Mouse (Mus musculus) kidney, embryonic 15.5 days (tissue): ENCODE measurements around the gene Glod4. TPM values are rescaled to one million over a fixed set of nuclear protein-coding genes. Genes with fewer than 3 reads are reported as not detected.

Source experiments
- ATAC-seq: fragments of 200-750 bp; cut with Nextera tagmentation; replicated peaks from 2 replicates; pipeline ENCODE4 v1.8.0; 2017; ENCODE audit warnings: moderate TSS enrichment; ENCODE audit not compliant: low FRiP score
- H3K27ac ChIP-seq: fragments of 300-500 bp; sonication (generic); 2 replicates; pipeline ENCODE4 v1.5.1; 2015; ENCODE audit warnings: mild to moderate bottlenecking, inconsistent platforms
- H3K27me3 ChIP-seq: fragments of 300-500 bp; sonication (generic); 2 replicates; pipeline ENCODE4 v1.6.1; 2015; ENCODE audit warnings: inconsistent platforms
- H3K36me3 ChIP-seq: fragments of 300-500 bp; sonication (generic); 2 replicates; pipeline ENCODE4 v1.6.1; 2015; ENCODE audit warnings: inconsistent platforms
- H3K4me1 ChIP-seq: fragments of 300-500 bp; sonication (generic); 2 replicates; pipeline ENCODE4 v1.6.1; 2015; ENCODE audit warnings: inconsistent platforms
- H3K4me2 ChIP-seq: fragments of 300-500 bp; sonication (generic); 2 replicates; pipeline ENCODE4 v1.6.1; 2015; ENCODE audit warnings: moderate library complexity, mild to moderate bottlenecking, inconsistent platforms
- H3K4me3 ChIP-seq: fragments of 300-500 bp; sonication (generic); replicated peaks from 2 replicates; pipeline ENCODE4 v1.5.1; 2015; ENCODE audit warnings: mild to moderate bottlenecking, inconsistent platforms
- H3K9ac ChIP-seq: fragments of 300-500 bp; sonication (generic); 2 replicates; pipeline ENCODE4 v1.6.1; 2015; ENCODE audit warnings: mild to moderate bottlenecking, inconsistent platforms
- H3K9me3 ChIP-seq: fragments of 300-500 bp; sonication (generic); replicated peaks from 2 replicates; pipeline ENCODE4 v1.6.1; 2016; ENCODE audit warnings: inconsistent platforms
- WGBS: fragments of 180-500 bp; shearing (Covaris S2); methylation state at CpG from one replicate; pipeline ENCODE4 v1.1.7; 2015; ENCODE audit warnings: mixed read lengths; 5-methylcytosine and 5-hydroxymethylcytosine counted together
- polyA plus RNA-seq: library from polyadenylated mRNA; unstranded; fragments of >200 nt; fragmentation: Nextera tagmentation; extraction: Ambion mirVana; gene quantifications from 2 replicates; pipeline ENCODE4 v1.2.1, GENCODE M21; 2015

The Glod4 gene
- polyA plus RNA-seq, 1 experiment from 2014 or later: 144 TPM

- whole genome bisulfite sequencing: 94% methylated on average over 2 of the region's 2 CpGs
- Histone ChIP-seq H3K27ac (no peak overlapping the region), H3K36me3 (peaks cover 31% of the 10 kb centered on the region), H3K4me3 (no peak overlapping the region), H3K9me3 (no peaks in the 10 kb centered on the region), H3K4me2 (no peak overlapping the region), H3K27me3 (no peaks in the 10 kb centered on the region), H3K4me1 (0 out of 2 replicates have a peak, but pooled peaks cover 4% of the 10 kb centered on the region), H3K9ac (no peak overlapping the region)
- ATAC-seq: no peak
These were observed 89.3 kb downstream of the Glod4 start for GRCm38 (mm10) chr11:76154200-76154599.

- ATAC-seq: no peak
- 86% methylated on average over 5 of the region's 5 CpGs for WGBS
- H3K36me3 ChIP-seq: peaks cover 31% of the 10 kb centered on the region
These were observed 90.1 kb downstream of the Glod4 start for GRCm38 (mm10) chr11:76153236-76153951.

GRCm38 (mm10) chr11:76150980-76151379, 92.5 kb downstream of the Glod4 start:
- Histone ChIP-seq H3K27ac (peak overlapping the region; percentile 11; the same call in 1 of the 2 replicates), H3K9ac (no peak overlapping the region), H3K9me3 (no peaks in the 10 kb centered on the region), H3K36me3 (peaks cover 19% of the 10 kb centered on the region), H3K27me3 (no peaks in the 10 kb centered on the region), H3K4me1 (0 out of 2 replicates have a peak, but pooled peaks cover 9% of the 10 kb centered on the region), H3K4me3 (no peak overlapping the region), H3K4me2 (no peak overlapping the region)
- WGBS: 22% methylated on average over 4 of the region's 4 CpGs
- no peak for ATAC-seq

More at GRCm38 (mm10) chr11:76153236-76153951, 90.1 kb downstream of the Glod4 start:
- no peak overlapping the region for H3K27ac ChIP-seq
- H3K4me3 ChIP-seq: no peak overlapping the region
- H3K4me2 ChIP-seq: no peak overlapping the region
- H3K27me3 ChIP-seq: no peaks in the 10 kb centered on the region
- no peak overlapping the region for H3K9ac ChIP-seq
- 0 out of 2 replicates have a peak, but pooled peaks cover 4% of the 10 kb centered on the region for H3K4me1 ChIP-seq
- H3K9me3 ChIP-seq: no peaks in the 10 kb centered on the region

GRCm38 (mm10) chr11:76148055-76149008, 95.2 kb downstream of the Glod4 start:
- 77% methylated on average over 8 of the region's 8 CpGs for WGBS
- Histone ChIP-seq H3K4me2 (no peak overlapping the region), H3K27me3 (no peaks in the 10 kb centered on the region), H3K36me3 (0 out of 2 replicates have a peak, but pooled peaks cover 2% of the 10 kb centered on the region), H3K9ac (no peak overlapping the region), H3K9me3 (no peaks in the 10 kb centered on the region), H3K27ac (peak overlapping the region; percentile 3; the same call in 1 of the 2 replicates), H3K4me3 (no peak overlapping the region), H3K4me1 (0 out of 2 replicates have a peak, but pooled peaks cover 9% of the 10 kb centered on the region)
- ATAC-seq: no peak

- H3K4me2 ChIP-seq: no peak overlapping the region
- no peak overlapping the region for H3K27ac ChIP-seq
- WGBS: 88% methylated on average over 8 of the region's 8 CpGs
- H3K27me3 ChIP-seq: no peaks in the 10 kb centered on the region
- no peak for ATAC-seq
- 0 out of 2 replicates have a peak, but pooled peaks cover 2% of the 10 kb centered on the region for H3K36me3 ChIP-seq
- no peaks in the 10 kb centered on the region for H3K9me3 ChIP-seq
- no peak overlapping the region for H3K9ac ChIP-seq
- 0 out of 2 replicates have a peak, but pooled peaks cover 9% of the 10 kb centered on the region for H3K4me1 ChIP-seq
- H3K4me3 ChIP-seq: no peak overlapping the region
These were observed 97.1 kb downstream of the Glod4 start for GRCm38 (mm10) chr11:76146187-76147010.

- Histone ChIP-seq H3K4me3 (no peak overlapping the region), H3K4me1 (0 out of 2 replicates have a peak, but pooled peaks cover 5% of the 10 kb centered on the region), H3K27me3 (no peaks in the 10 kb centered on the region), H3K36me3 (0 out of 2 replicates have a peak, but pooled peaks cover 2% of the 10 kb centered on the region), H3K27ac (no peak overlapping the region), H3K9ac (no peak overlapping the region), H3K9me3 (no peaks in the 10 kb centered on the region), H3K4me2 (no peak overlapping the region)
- 92% methylated on average over 1 of the region's 1 CpGs for WGBS
- no peak for ATAC-seq
These were observed 98.4 kb downstream of the Glod4 start for GRCm38 (mm10) chr11:76145169-76145568.

- WGBS: 91% methylated on average over 8 of the region's 8 CpGs
- Histone ChIP-seq H3K9me3 (no peaks in the 10 kb centered on the region), H3K4me1 (0 out of 2 replicates have a peak, but pooled peaks cover 5% of the 10 kb centered on the region), H3K27me3 (no peaks in the 10 kb centered on the region), H3K4me3 (no peak overlapping the region), H3K27ac (no peak overlapping the region), H3K9ac (no peak overlapping the region), H3K36me3 (0 out of 2 replicates have a peak, but pooled peaks cover under 1% of the 10 kb centered on the region), H3K4me2 (no peak overlapping the region)
- no peak for ATAC-seq
These were observed 99.1 kb downstream of the Glod4 start for GRCm38 (mm10) chr11:76144386-76144785.

GRCm38 (mm10) chr11:76137996-76138395, 105.5 kb downstream of the Glod4 start:
- 72% methylated on average over 3 of the region's 3 CpGs for WGBS
- Histone ChIP-seq H3K4me1 (no peaks in the 10 kb centered on the region), H3K27me3 (no peaks in the 10 kb centered on the region), H3K9ac (no peak overlapping the region), H3K36me3 (peaks cover 46% of the 10 kb centered on the region), H3K4me2 (no peak overlapping the region), H3K27ac (no peak overlapping the region), H3K4me3 (no peak overlapping the region), H3K9me3 (no peaks in the 10 kb centered on the region)
- ATAC-seq: no peak

- H3K36me3 ChIP-seq: peaks cover 58% of the 10 kb centered on the region
- H3K4me2 ChIP-seq: no peak overlapping the region
- H3K4me1 ChIP-seq: no peaks in the 10 kb centered on the region
- no peak overlapping the region for H3K27ac ChIP-seq
- 84% methylated on average over 7 of the region's 7 CpGs for WGBS
- H3K27me3 ChIP-seq: no peaks in the 10 kb centered on the region
- no peak overlapping the region for H3K9ac ChIP-seq
- no peak overlapping the region for H3K4me3 ChIP-seq
- no peaks in the 10 kb centered on the region for H3K9me3 ChIP-seq
- ATAC-seq: no peak
These were observed 107.7 kb downstream of the Glod4 start for GRCm38 (mm10) chr11:76135641-76136437.

- Histone ChIP-seq H3K4me3 (no peak overlapping the region), H3K4me2 (no peak overlapping the region), H3K27me3 (no peaks in the 10 kb centered on the region), H3K9ac (no peak overlapping the region), H3K27ac (0 out of 2 replicates have a peak overlapping the region, but pooled peaks have one; percentile 7), H3K9me3 (no peaks in the 10 kb centered on the region), H3K4me1 (no peaks in the 10 kb centered on the region), H3K36me3 (peaks cover 40% of the 10 kb centered on the region)
- WGBS: 79% methylated on average over 5 of the region's 5 CpGs
- ATAC-seq: no peak
These were observed 112.7 kb downstream of the Glod4 start for GRCm38 (mm10) chr11:76130859-76131258.
